Mouse (Mus musculus) hematopoietic stem cell, adult 5-6 weeks (primary cell): ENCODE results near the gene Phf21a. TPM values are rescaled to one million over a fixed set of nuclear protein-coding genes. Genes with fewer than 3 reads are reported as not detected.
A peak's percentile ranks its signal among the peaks of the same experiment; 100 is the strongest.
"Not testable (repeated sequence)": the region's sequence is repeated elsewhere in the genome, so short reads cannot be mapped to it uniquely, and the experiment has no call there.

Experiments
- ATAC-seq, 2 experiments: fragments of 125-278 bp in 1 of 2; replicated peaks in 1 of 2; 2 replicates each; pipeline ENCODE4 v1.8.0; 2016 to 2017; ENCODE audit warnings: inconsistent platforms in 2 of 2, mild to moderate bottlenecking in 2 of 2, moderate number of reproducible peaks in 2 of 2, low read depth in 1 of 2, moderate TSS enrichment in 1 of 2; ENCODE audit not compliant: low FRiP score in 2 of 2, poor library complexity in 2 of 2, severe bottlenecking in 2 of 2, insufficient read depth in 1 of 2, low TSS enrichment in 1 of 2
- total RNA-seq: library from RNA; stranded (forward); fragments of 172-1452, 232-1000 nt; gene quantifications from 2 replicates; pipeline ENCODE4 v1.2.3, GENCODE M21; 2017

The Phf21a gene
- total RNA-seq, 1 experiment from 2014 or later, result 52.3 TPM

DNA sequence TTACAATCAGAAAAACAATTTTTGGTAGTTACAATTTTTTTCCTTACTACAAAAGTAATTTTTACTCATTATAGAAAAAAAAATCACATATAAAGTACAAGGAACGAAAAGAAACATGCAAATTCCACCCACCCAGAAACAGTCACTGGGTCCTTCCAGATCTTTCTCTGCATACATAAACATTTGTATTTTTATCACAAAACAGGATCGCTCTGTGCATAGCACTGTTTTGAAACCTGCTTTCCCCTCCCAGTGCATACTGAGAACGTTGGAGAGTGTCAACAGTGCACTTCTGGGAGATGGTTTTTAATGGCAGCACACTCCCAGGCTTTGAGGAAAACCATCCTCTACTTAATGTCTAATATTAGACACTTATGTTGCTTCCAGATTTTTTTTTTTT is 25.3 kb upstream of the Phf21a start:
- ATAC-seq, result no peak

DNA sequence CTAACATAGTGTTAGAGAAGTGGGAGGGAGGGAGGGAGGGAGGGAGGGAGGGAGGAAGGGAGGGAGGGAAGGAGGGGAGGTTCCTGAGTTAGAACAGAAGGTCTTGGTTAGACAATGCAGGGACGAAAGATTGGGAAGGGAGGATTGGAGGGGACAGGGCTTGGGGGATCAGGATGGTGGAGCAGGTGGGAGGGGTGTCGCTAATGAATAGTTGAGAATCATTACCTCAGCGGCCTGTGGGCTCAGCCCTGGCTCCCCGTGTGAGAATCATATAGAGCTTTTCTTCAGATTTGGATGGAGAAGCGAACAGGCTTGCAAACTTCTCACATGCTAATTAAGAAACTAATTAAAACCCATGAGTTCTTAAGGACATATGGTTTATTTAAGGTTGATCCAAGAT is 23.3 kb upstream of the Phf21a start:
- no peak for ATAC-seq

DNA sequence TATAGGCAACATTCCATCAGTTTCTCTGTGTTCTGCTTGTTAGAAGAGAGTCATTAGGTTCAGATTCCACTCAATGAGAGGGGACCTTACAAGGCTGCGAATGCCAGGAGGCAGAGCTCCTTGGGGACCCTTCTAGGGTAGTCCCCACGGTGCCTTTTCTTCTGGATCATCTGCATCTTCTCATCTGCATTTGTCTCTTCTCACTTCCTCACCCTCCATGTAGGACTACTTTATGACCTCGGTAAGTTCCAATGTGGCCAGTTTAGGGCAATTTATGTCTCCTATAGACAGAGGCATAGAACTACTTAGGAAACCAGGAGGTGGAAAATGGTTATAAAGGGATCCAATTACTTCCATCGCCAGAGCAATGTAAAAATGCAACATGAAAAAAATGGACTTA is 21.8 kb upstream of the Phf21a start:
- ATAC-seq, result no peak

DNA sequence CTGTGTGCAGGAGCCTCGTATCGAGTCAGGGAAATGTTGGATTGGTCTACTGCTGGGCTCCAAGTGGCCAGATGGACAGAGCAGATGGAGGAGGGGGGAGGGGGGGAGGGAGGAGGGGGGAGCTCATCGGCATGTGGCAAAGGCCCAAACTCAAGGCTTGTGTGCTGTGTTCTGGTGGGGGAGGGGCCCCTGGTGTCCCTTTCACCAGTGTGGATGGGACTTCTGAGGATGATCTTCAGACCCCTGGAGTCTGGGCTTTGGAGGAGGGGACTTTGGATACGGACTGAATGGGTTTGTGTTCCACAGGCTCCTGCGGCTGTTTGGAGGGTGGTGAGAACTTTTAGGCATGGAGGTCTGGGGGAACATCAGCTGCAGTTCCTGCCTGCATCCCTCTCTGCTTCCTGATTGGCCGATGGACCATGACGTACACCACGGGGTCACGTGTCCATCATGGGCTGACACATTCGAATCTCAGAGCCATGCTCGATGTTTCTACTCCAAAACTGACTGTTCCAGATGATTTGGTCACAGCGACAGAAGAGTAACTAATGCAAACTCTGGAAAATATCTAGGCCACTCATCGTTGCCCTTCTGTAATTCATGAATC is 16.7 kb upstream of the Phf21a start:
- no peak for ATAC-seq

DNA sequence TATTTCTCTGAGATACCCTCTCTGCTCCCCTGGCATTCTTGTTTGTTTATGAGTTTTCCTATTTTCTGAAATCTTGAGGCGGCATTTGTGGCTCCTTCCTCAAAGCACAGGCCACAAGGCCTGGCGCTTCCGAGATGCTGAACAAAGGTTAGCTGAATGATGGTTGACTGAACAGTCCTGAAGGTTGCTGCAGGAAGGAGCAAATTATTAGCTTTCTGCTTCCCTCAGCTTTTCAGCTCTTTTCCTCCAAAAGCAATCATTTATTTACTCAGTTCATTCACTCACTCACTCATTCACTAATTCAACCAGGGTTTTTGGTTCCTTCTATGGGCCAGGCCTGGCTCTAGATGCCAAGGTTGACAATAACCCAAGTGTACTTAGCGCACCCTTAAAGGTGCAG is 10.7 kb upstream of the Phf21a start:
- ATAC-seq, result no peak

DNA sequence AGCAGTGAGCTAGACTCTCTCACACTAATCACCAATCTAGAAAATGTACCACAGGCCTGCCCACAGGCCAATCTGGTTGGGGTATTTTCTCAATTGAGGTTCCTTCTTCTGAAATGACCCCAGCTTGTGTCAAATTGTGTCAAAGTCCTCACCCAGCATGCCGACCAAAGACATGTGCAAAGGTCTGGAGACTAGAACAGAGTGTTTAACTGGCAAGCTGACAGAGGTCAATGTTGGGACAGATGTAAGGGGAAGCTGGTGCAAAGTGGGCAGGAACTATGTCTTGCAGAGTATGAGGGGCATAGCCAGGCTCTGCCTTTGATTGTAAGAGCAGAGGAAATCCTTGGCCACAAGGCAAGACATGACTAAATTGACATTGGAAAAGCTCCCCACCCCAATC is 7.2 kb upstream of the Phf21a start:
- no peak for ATAC-seq

DNA sequence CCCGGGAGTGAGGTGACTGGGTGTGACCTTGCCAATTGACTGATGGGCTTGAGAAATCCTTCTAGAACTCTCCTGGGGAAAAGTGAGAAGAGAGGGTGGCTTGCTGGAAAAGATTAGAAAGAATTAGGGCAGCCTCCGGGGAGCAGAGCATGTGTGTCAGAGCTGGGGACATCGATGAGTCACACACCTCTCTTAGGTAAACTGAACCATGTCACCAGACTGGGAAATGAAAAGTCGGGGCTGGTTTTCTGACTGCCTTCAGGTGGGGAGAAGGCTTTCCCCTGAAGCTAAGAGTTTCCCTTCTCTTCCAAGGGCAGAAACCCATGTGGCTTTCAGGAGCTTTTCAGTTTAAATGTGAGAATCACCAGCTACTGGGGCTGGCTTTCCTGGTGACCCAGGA is 5.9 kb upstream of the Phf21a start:
- ATAC-seq, result no peak

GRCm38 (mm10) chr2:92089782-92090181 is 3.1 kb upstream of the Phf21a start:
- no peak for ATAC-seq

- ATAC-seq, result not testable (repeated sequence)
Measured at GRCm38 (mm10) chr2:92093503-92093902, 586 bp downstream of the Phf21a start.

- ATAC-seq, result no peak
Measured at GRCm38 (mm10) chr2:92094078-92094477, 1.2 kb downstream of the Phf21a start.

- ATAC-seq, result no peak
Measured at GRCm38 (mm10) chr2:92100768-92101167, 7.9 kb downstream of the Phf21a start.

- ATAC-seq, result peak; percentile 56 to 68; a peak in 3 of 4 replicates
Measured at GRCm38 (mm10) chr2:92124523-92124922, 31.6 kb downstream of the Phf21a start.

- no peak for ATAC-seq
Measured at GRCm38 (mm10) chr2:92125330-92125729, 32.4 kb downstream of the Phf21a start.

- ATAC-seq, result no peak
Measured at GRCm38 (mm10) chr2:92130071-92130470, 37.2 kb downstream of the Phf21a start.

DNA sequence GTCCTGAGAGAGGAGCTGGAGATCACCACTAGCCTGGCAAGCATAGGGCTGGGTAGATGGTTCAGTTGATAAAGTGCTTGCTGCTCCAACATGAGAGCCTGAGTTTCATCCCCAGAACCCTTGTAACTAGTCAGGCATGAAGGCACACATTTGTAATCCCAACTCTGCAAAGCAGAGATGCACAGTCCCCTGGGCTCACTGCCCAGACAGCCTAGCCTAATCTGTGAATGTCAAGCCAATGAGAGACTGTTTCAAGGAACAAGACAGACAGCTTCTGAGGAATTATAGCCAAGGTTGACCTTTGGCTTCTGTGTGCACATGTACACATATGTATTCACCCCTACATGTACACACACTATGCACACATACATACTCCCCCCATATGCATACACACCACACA is 45.8 kb downstream of the Phf21a start:
- no peak for ATAC-seq

DNA sequence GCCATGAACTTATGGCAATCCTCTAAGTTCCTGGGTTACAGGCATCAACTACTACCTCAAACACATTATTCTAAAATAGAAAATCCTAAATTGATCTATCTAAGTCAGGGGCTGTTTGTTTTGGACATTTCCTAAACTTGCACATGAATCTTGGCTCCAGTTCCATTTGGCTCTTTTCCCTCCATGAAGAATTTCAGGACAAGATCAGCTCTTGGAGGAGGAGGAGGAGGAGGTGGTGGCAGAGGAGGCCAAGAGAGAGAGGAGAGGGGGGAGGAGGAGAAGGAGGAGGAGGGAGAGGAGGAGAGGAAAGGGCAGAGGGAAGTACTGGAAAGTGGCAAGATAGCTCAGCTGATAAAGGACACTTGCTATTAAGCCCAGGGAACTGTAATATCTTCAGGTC is 46.4 kb downstream of the Phf21a start:
- ATAC-seq, result no peak

DNA sequence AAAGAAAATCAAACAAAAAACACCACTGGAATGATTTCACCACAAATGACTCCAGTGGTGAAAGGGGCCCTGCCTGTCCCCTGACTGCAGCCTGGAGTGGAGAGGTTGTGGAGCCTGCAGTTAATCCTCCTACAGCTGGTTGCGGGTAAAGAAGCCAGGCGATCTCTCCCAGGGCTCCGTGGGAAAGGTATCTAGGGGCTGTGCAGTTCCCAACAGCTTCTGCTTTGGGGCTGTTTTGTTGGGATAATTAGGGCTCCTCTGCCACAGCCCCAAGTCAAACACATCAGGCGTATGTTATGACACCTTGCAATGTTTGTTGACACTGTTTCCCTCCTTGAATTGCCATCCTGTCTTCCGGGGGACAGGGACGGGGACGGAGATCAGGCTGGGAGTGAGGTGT is 47.5 kb downstream of the Phf21a start:
- ATAC-seq, result no peak

GRCm38 (mm10) chr2:92141073-92141472 is 48.2 kb downstream of the Phf21a start:
- ATAC-seq, result peak; percentile 53 to 56; a peak in 2 of 4 replicates

GRCm38 (mm10) chr2:92143932-92144331 is 51.0 kb downstream of the Phf21a start:
- ATAC-seq, result no peak
